Mouse (Mus musculus): ENCODE data around the gene Ctdsp2. TPM values are rescaled to one million over a fixed set of nuclear protein-coding genes. Genes with fewer than 3 reads are reported as not detected.

The Ctdsp2 gene
- polyA plus RNA-seq, 1 experiment from 2014 or later: 16.5 TPM

GRCm38 (mm10) chr10:127001297-127001696 lies 22.8 kb downstream of the Ctdsp2 start:
- Histone ChIP-seq H3K9ac (no peak overlapping the region), H3K27me3 (replicated peaks) (no peaks in the 10 kb centered on the region), H3K4me2 (no peak overlapping the region), H3K27ac (no peak overlapping the region), H3K4me1 (no peaks in the 10 kb centered on the region), H3K4me3 (no peak overlapping the region), H3K9me3 (no peaks in the 10 kb centered on the region), H3K36me3 (replicated peaks) (peaks cover 20% of the 10 kb centered on the region)
- WGBS: 85% methylated on average over 9 of the region's 9 CpGs
- ATAC-seq (replicated peaks): no peak

GRCm38 (mm10) chr10:127002056-127002455 lies 23.5 kb downstream of the Ctdsp2 start:
- Histone ChIP-seq H3K9me3 (no peaks in the 10 kb centered on the region), H3K36me3 (replicated peaks) (peaks cover 20% of the 10 kb centered on the region), H3K4me3 (no peak overlapping the region), H3K4me1 (no peaks in the 10 kb centered on the region), H3K27me3 (replicated peaks) (no peaks in the 10 kb centered on the region), H3K9ac (no peak overlapping the region), H3K27ac (no peak overlapping the region), H3K4me2 (no peak overlapping the region)
- no peak for ATAC-seq (replicated peaks)
- WGBS: 76% methylated on average over 1 of the region's 1 CpGs

GRCm38 (mm10) chr10:127002765-127003164 lies 24.2 kb downstream of the Ctdsp2 start:
- 95% methylated on average over 5 of the region's 5 CpGs for WGBS
- H3K27ac ChIP-seq: no peak overlapping the region
- no peak overlapping the region for H3K4me2 ChIP-seq
- H3K36me3 ChIP-seq (replicated peaks): peaks cover 13% of the 10 kb centered on the region; the same call in 1 of the 2 replicates
- H3K4me1 ChIP-seq: no peaks in the 10 kb centered on the region
- H3K9me3 ChIP-seq: no peaks in the 10 kb centered on the region
- H3K27me3 ChIP-seq (replicated peaks): no peaks in the 10 kb centered on the region
- ATAC-seq (replicated peaks): no peak
- H3K4me3 ChIP-seq: no peak overlapping the region
- no peak overlapping the region for H3K9ac ChIP-seq

GRCm38 (mm10) chr10:127003334-127003733 lies 24.8 kb downstream of the Ctdsp2 start:
- H3K4me1 ChIP-seq: no peaks in the 10 kb centered on the region
- H3K9ac ChIP-seq: no peak overlapping the region
- no peak for ATAC-seq (replicated peaks)
- 88% methylated on average over 8 of the region's 8 CpGs for WGBS
- no peak overlapping the region for H3K4me3 ChIP-seq
- H3K27me3 ChIP-seq (replicated peaks): no peaks in the 10 kb centered on the region
- H3K4me2 ChIP-seq: no peak overlapping the region
- H3K27ac ChIP-seq: no peak overlapping the region
- H3K9me3 ChIP-seq: no peaks in the 10 kb centered on the region
- 0 out of 2 replicates have a peak, but pooled peaks cover 9% of the 10 kb centered on the region for H3K36me3 ChIP-seq (replicated peaks)

- no peaks in the 10 kb centered on the region for H3K9me3 ChIP-seq
- no peak overlapping the region for H3K4me2 ChIP-seq
- 71% methylated on average over 7 of the region's 7 CpGs for WGBS
- no peak for ATAC-seq (replicated peaks)
- H3K36me3 ChIP-seq (replicated peaks): 0 out of 2 replicates have a peak, but pooled peaks cover 4% of the 10 kb centered on the region
- H3K27ac ChIP-seq: no peak overlapping the region
- no peak overlapping the region for H3K4me3 ChIP-seq
- H3K4me1 ChIP-seq: no peaks in the 10 kb centered on the region
- H3K27me3 ChIP-seq (replicated peaks): no peaks in the 10 kb centered on the region
- H3K9ac ChIP-seq: no peak overlapping the region
Observed at GRCm38 (mm10) chr10:127003806-127004205, 25.3 kb downstream of the Ctdsp2 start.

GRCm38 (mm10) chr10:127016488-127016887 lies 38.0 kb downstream of the Ctdsp2 start:
- H3K27me3 ChIP-seq (replicated peaks): no peaks in the 10 kb centered on the region

DNA sequence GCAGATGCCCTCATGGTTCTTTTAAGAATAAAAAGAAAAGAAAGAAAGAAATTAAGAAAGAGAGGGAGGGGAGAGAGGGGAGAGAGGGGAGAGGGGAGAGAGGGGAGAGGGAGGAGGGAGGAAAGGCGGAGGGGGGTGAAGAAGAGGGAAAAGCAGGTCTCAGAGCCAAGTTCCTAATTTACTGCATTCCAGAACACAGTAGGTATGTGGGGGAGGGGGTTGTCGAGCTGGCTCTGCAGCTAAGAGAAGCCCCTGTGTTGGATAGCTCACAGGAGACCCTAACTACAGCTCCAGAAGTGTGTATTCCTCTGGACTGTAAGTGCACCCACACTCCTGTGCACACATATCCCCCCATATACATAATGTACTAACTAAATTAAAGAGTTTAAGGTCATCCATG lies 38.6 kb downstream of the Ctdsp2 start:
- Histone ChIP-seq H3K9me3 (no peaks in the 10 kb centered on the region), H3K9ac (no peak overlapping the region), H3K27me3 (replicated peaks) (no peaks in the 10 kb centered on the region), H3K36me3 (replicated peaks) (peaks cover 4% of the 10 kb centered on the region; the same call in 1 of the 2 replicates), H3K4me2 (no peak overlapping the region), H3K27ac (no peak overlapping the region), H3K4me1 (no peaks in the 10 kb centered on the region), H3K4me3 (no peak overlapping the region)
- ATAC-seq (replicated peaks): no peak
- 21% methylated on average over 2 of the region's 2 CpGs for WGBS

More at GRCm38 (mm10) chr10:127016488-127016887, 38.0 kb downstream of the Ctdsp2 start:
- Histone ChIP-seq H3K4me2 (no peak overlapping the region), H3K36me3 (replicated peaks) (no peaks in the 10 kb centered on the region), H3K9me3 (no peaks in the 10 kb centered on the region), H3K27ac (no peak overlapping the region), H3K9ac (no peak overlapping the region), H3K4me1 (no peaks in the 10 kb centered on the region), H3K4me3 (no peak overlapping the region)
- WGBS: 69% methylated on average over 5 of the region's 5 CpGs
- no peak for ATAC-seq (replicated peaks)

- H3K4me3 ChIP-seq: no peak overlapping the region
- peaks cover 15% of the 10 kb centered on the region for H3K36me3 ChIP-seq (replicated peaks)
- H3K9ac ChIP-seq: no peak overlapping the region
- H3K27me3 ChIP-seq (replicated peaks): no peaks in the 10 kb centered on the region
- no peak overlapping the region for H3K27ac ChIP-seq
- WGBS: 85% methylated on average over 16 of the region's 16 CpGs
- H3K4me2 ChIP-seq: no peak overlapping the region
- H3K9me3 ChIP-seq: no peaks in the 10 kb centered on the region
- ATAC-seq (replicated peaks): no peak
- no peaks in the 10 kb centered on the region for H3K4me1 ChIP-seq
Observed at GRCm38 (mm10) chr10:127018422-127018821, 39.9 kb downstream of the Ctdsp2 start.

DNA sequence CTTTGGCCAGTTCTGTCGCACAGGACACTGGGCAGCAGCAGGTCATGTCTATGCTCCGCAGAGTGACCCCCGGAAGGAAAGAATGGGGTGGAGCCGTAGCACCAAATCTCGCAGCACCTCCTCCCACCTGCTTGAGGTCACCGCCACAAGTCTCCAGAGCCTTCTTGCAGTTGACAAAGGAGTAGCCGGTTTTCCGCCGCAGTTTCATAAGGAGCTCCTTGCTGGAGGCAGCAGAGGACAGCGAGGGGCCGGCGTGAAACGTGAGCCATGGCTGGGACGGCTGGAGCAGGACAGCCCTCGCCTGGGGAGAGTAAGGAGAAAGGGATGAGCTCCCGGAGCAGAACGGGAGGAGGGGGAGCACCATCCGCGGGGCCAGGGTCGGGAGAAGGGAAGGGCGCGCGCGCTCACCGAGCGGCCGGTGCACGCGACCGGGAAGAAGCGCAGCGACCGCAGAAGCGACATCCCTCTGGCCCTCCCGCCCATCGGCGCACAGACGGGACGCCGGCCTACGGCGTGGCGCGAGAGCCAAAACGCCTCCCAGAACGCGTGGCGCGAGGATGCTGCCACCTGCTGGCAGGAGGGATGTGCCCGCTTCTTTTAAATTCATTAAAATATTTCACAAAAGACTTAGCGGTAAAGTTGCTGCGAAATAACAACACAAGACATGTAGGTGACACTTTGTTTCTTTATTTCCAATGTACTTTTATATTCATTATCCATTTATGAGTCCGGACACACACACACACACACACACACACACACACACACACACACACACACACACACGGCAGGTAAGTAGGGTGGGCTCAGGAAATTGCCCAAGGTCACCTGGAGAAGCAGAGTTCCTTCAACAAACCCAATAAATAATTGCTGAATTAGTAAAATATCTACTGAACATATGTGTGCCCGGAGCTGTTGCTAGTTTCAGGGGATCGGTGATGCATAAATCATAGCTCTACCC lies 52.1 kb downstream of the Ctdsp2 start, which contains the start of gene Tsfm:
Gene Tsfm (minus strand): TSS at position 505 of the 961 bp plus-strand sequence.
- peak within 1 kb of the TSS; percentile 85 for H3K9ac ChIP-seq
- peak within 1 kb of the TSS; percentile 75 for H3K27ac ChIP-seq
- peak; percentile 86 for ATAC-seq (replicated peaks)
- H3K4me2 ChIP-seq: peak within 1 kb of the TSS; percentile 87
- H3K9me3 ChIP-seq: no peaks in the 10 kb centered on the region
- 6% methylated on average over 54 of the region's 56 CpGs for WGBS
- peak within 1 kb of the TSS; percentile 72 for H3K4me3 ChIP-seq
- H3K27me3 ChIP-seq (replicated peaks): no peaks in the 10 kb centered on the region
- H3K36me3 ChIP-seq (replicated peaks): peaks cover 22% of the 10 kb centered on the region; the same call in 1 of the 2 replicates
- H3K4me1 ChIP-seq: peaks cover 11% of the 10 kb centered on the region

GRCm38 (mm10) chr10:127033301-127033741 lies 54.8 kb downstream of the Ctdsp2 start:
- Histone ChIP-seq H3K9ac (no peak overlapping the region), H3K27me3 (replicated peaks) (no peaks in the 10 kb centered on the region), H3K9me3 (no peaks in the 10 kb centered on the region), H3K4me3 (no peak overlapping the region), H3K4me2 (no peak overlapping the region), H3K4me1 (peaks cover 11% of the 10 kb centered on the region), H3K36me3 (replicated peaks) (no peaks in the 10 kb centered on the region), H3K27ac (no peak overlapping the region)
- 82% methylated on average over 8 of the region's 8 CpGs for WGBS
- no peak for ATAC-seq (replicated peaks)

- Histone ChIP-seq H3K4me3 (no peak overlapping the region), H3K36me3 (replicated peaks) (no peaks in the 10 kb centered on the region), H3K9ac (no peak overlapping the region), H3K4me1 (peaks cover 7% of the 10 kb centered on the region), H3K4me2 (no peak overlapping the region), H3K9me3 (no peaks in the 10 kb centered on the region), H3K27ac (no peak overlapping the region), H3K27me3 (replicated peaks) (peaks cover 6% of the 10 kb centered on the region)
- ATAC-seq (replicated peaks): no peak
- 86% methylated on average over 12 of the region's 12 CpGs for WGBS
Observed at GRCm38 (mm10) chr10:127036273-127036672, 57.8 kb downstream of the Ctdsp2 start.

DNA sequence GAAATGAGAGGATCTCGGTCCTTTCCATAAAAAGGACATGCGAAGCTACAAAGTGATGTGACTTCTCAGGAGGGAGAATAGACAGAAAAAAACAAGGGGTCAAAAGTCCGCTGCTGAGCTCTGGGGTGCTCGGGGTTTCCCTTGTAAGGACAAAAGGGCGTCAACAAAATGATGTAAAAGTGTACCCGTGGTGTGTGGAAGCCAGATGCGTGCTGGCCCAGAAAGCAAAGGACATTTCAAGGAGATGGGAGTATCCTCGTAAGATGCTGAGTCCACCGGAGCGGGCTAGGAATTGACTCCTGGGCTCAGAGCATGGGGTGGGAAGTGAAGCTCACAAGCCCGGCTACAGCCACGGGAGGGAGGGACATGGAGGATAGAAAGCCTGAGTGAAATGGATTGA lies 59.1 kb downstream of the Ctdsp2 start:
- ATAC-seq (replicated peaks): no peak
- Histone ChIP-seq H3K4me3 (no peak overlapping the region), H3K9me3 (no peaks in the 10 kb centered on the region), H3K27me3 (replicated peaks) (peaks cover 6% of the 10 kb centered on the region), H3K4me1 (peaks cover 12% of the 10 kb centered on the region), H3K9ac (no peak overlapping the region), H3K4me2 (no peak overlapping the region), H3K27ac (no peak overlapping the region), H3K36me3 (replicated peaks) (no peaks in the 10 kb centered on the region)
- whole genome bisulfite sequencing: 73% methylated on average over 12 of the region's 12 CpGs

All from midbrain, embryonic 15.5 days (tissue).